Mouse (Mus musculus) heart, postnatal 0 days (tissue): ENCODE data around the gene Mrpl52.

ENCODE experiments used
- CTCF ChIP-seq: IDR thresholded peaks from 2 replicates; pipeline ENCODE4 v1.5.1; 2016; ENCODE audit warnings: antibody characterized with exemption, control low read depth, low read depth
- EP300 ChIP-seq: IDR thresholded peaks from 2 replicates; pipeline ENCODE4 v1.6.1; 2016; ENCODE audit warnings: antibody characterized with exemption, low read depth

GRCm38 (mm10) chr14:54457907-54458569, 31.3 kb downstream of the Mrpl52 start:
- TF ChIP-seq CTCF: no peak
- no peak for TF ChIP-seq EP300
